Mouse (Mus musculus) frontal cortex, adult (tissue): ENCODE measurements at regions not wholly inside any gene's neighbourhood (a gene's known extent, or its start where the extent isn't known, plus 50 kb on each side); places are given as distances from the start of the nearest gene placed in this dataset.
"Not testable (repeated sequence)": the region's sequence is repeated elsewhere in the genome, so short reads cannot be mapped to it uniquely, and the experiment has no call there.

Source experiments
- ATAC-seq: cut with Nextera tagmentation; 2 replicates; pipeline ENCODE4 v1.9.2; 2017; ENCODE audit warnings: mild to moderate bottlenecking, moderate library complexity, mixed read lengths; ENCODE audit not compliant: low TSS enrichment

DNA sequence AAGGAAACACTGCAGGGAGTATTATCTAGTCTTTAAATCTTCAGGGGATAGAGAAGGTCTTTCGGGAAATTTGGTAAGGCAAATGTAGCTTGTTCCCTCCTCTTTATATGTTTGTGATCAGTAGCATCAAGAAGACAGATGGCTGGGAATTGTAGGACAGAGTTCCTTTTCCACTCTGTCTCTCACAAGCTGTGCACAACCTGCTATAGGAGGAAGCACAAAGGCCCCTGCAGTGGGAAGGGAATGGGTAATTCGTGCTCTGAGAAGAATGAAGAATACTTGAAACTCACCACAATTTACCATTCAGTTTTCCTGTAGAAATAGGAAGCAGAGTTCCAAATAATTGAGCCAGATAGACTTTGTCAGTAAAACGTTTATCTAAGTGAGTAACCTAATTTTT lies 1007.2 kb downstream of the Epha7 start:
- no peak for ATAC-seq

DNA sequence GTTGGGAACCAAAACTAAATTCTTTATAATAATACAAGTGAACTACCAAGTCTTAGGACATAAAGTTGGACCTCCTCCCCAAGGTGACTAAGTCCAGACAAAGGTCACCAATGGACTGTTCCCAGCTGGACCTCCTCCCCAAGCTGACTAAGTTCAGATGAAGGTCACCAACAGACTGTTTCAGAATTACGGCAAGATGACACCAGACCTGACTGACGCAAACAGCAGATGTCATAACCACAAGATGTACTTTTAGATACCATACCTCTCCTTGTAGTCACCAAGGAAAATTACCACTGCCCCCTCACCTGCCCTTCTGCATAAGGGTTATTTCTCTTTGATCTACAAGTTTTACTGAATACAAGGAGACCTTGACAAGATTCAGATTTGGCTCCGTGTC lies 1017.8 kb downstream of the Epha7 start:
- not testable (repeated sequence) for ATAC-seq

DNA sequence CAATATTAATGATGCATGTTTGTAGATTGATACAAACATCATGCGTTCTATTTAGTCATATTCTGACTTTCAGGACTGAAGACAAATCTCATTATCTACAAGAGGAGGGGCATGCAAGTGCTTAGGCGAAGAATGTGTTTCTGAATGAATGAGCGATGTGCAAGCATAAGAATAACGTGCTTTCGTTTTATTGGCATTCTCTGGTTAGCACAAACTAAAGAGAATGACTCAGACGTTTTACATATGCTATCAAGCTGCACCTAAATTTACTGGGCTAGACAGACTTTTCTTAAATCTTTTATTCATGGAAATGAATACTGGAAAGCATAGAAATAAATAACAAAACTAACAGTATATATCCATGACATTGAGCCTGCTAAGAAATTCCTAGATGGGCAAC lies 1019.8 kb downstream of the Epha7 start:
- peak; percentile 55; the same call in 1 of the 2 replicates for ATAC-seq

DNA sequence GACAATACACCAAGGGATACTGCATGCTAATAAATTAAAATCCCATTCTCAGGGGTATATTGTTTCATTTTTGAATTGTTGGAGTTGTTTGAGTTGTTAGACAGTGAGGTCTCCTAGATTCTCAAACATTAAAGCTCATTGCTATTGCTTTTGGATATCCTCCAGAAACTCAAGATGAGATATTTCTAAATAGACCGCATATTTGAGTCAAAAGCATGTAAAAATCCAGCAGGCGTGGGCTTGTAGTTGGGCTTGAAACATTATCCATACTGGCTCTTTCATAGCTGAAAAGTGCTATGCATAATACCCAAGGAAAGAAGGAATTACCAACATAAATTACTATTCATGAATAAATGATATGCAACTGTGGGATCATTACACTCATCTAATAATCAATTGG lies 1043.7 kb downstream of the Epha7 start:
- ATAC-seq, result no peak
